ENCODE assay signal across 27 mouse cellular contexts in the genomic region with DNA sequence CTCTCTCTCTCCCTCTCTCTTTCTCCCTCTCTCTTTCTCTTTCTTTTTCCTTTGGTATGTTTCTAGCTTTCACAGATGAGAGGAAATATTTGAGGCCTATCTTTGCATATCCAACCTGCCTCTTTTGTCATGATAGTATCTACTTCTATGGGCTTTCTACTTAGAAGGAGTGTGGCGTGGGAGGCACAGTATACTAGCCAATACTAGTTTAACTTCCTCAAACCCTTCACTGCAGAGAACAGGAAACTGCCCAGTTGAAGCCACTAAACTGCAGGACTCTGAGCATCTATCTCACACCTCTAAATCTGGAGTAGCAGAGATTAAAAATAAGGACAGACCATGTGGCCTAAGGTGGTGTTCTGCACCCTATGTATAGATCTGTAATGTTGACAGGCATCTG. TPM values are rescaled to one million over a fixed set of nuclear protein-coding genes. Genes with fewer than 3 reads are reported as not detected.
DNase-seq lines count a peak whose midpoint lies in the region; TF ChIP-seq lines count a peak whose summit lies in the region.
"Had no signal": no experiment of that assay in that cellular context is flagged by ENCODE, and none has a peak within 500 bp of the region (broad histone marks: within the 10 kb centered on the region; RNA-seq: fewer than 3 reads in every experiment).

No protein-coding gene starts in this region.

- H3K4me2 ChIP-seq in CH12.LX (ENCODE audit: insufficient read depth, low read depth, poor library complexity, severe bottlenecking) = peak overlapping the region; percentile 90
- H3K4me2 ChIP-seq: embryonic facial prominence, embryonic 15.5 days; forebrain, embryonic 12.5 days; heart, embryonic 12.5 days; hindbrain, embryonic 13.5 days; liver, embryonic 15.5 days had no signal

- peaks cover 28 to 81% of the 10 kb centered on the region in 2 experiments for H3K4me1 ChIP-seq in CH12.LX (ENCODE audit: control insufficient read depth in 1 of 2, insufficient read depth in 2 of 2)
- H3K4me1 ChIP-seq in embryonic facial prominence, embryonic 10.5 days = 0 out of 2 replicates have a peak, but pooled peaks cover 4% of the 10 kb centered on the region
- H3K4me1 ChIP-seq: embryonic facial prominence, embryonic 15.5 days; forebrain, embryonic 12.5 days; heart, embryonic 12.5 days; hindbrain, embryonic 13.5 days; liver, embryonic 15.5 days; midbrain, embryonic 10.5 days had no signal

- H3K9ac ChIP-seq in CH12.LX (ENCODE audit: insufficient read depth, low read depth) = peak overlapping the region; percentile 56
- H3K9ac ChIP-seq: embryonic facial prominence, embryonic 15.5 days; forebrain, embryonic 12.5 days; heart, embryonic 12.5 days; hindbrain, embryonic 13.5 days; liver, embryonic 15.5 days had no signal

- no peak for TF ChIP-seq POLR2A in CH12.LX (IDR thresholded peaks at IDR 0.05; ENCODE audit: low read depth, low read length)

- in situ Hi-C loops in CH12.LX (cut with MboI; ENCODE audit: low pct_ligation_motif_present, low pct_unique_long_range_greater_than_20kb, low sequenced_read_pairs) = loop anchor here (10.0 kb wide), 1 partner anchor 46 kb away; no protein-coding TSS in a partner anchor

- no peaks in the 10 kb centered on the region for H3K27me3 ChIP-seq in CH12.LX (replicated peaks)
- no peaks in the 10 kb centered on the region for H3K27me3 ChIP-seq in embryonic facial prominence, embryonic 10.5 days (replicated peaks; ENCODE audit: low read depth, poor library complexity, severe bottlenecking)
- H3K27me3 ChIP-seq: embryonic facial prominence, embryonic 15.5 days; forebrain, embryonic 12.5 days; heart, embryonic 12.5 days; hindbrain, embryonic 13.5 days; liver, embryonic 15.5 days had no signal

- TF ChIP-seq RAD21 in CH12.LX (IDR thresholded peaks at IDR 0.05; ENCODE audit: low read depth, low read length) = no peak

- H3K27ac ChIP-seq in CH12.LX (ENCODE audit: insufficient read depth, low read depth) (peak overlapping the region; percentile 99), macrophage (peak overlapping the region; percentile 4)
- H3K27ac ChIP-seq in embryonic facial prominence, embryonic 10.5 days (replicated peaks) = no peak overlapping the region
- H3K27ac ChIP-seq: embryonic facial prominence, embryonic 15.5 days; forebrain, embryonic 12.5 days; heart, adult 2 months; hindbrain, embryonic 13.5 days; liver, embryonic 15.5 days; midbrain, embryonic 10.5 days; stomach, postnatal 0 days had no signal

- WGBS in macrophage (ENCODE audit: missing documents) = 13% methylated on average over 1 of the region's 1 CpGs
- WGBS in embryonic facial prominence, embryonic 10.5 days = 83% methylated on average over 1 of the region's 1 CpGs

- H3K79me2 ChIP-seq in CH12.LX (replicated peaks; ENCODE audit: control insufficient read depth, extremely low read depth, insufficient read depth, poor library complexity, severe bottlenecking) = no peaks in the 10 kb centered on the region
- H3K79me2 ChIP-seq in macrophage (ENCODE audit: inconsistent target) = no peaks in the 10 kb centered on the region

- no peaks in the 10 kb centered on the region for H3K9me3 ChIP-seq in CH12.LX (replicated peaks; ENCODE audit: low read length)
- 0 out of 2 replicates have a peak, but pooled peaks cover 2% of the 10 kb centered on the region for H3K9me3 ChIP-seq in embryonic facial prominence, embryonic 10.5 days
- H3K9me3 ChIP-seq: embryonic facial prominence, embryonic 15.5 days; forebrain, embryonic 12.5 days; heart, embryonic 12.5 days; hindbrain, embryonic 13.5 days; liver, embryonic 15.5 days; midbrain, embryonic 10.5 days had no signal

- H3K36me3 ChIP-seq in CH12.LX (replicated peaks in 1 of 2; ENCODE audit: control insufficient read depth in 1 of 2, insufficient read depth in 1 of 2, low read length in 1 of 2) (peaks cover 0 to 3% of the 10 kb centered on the region in 2 experiments), macrophage (ENCODE audit: inconsistent target) (no peaks in the 10 kb centered on the region)
- no peaks in the 10 kb centered on the region for H3K36me3 ChIP-seq in embryonic facial prominence, embryonic 10.5 days (replicated peaks)
- H3K36me3 ChIP-seq: embryonic facial prominence, embryonic 15.5 days; forebrain, embryonic 12.5 days; heart, embryonic 12.5 days; hindbrain, embryonic 13.5 days; liver, embryonic 15.5 days; midbrain, embryonic 10.5 days had no signal

- H3K4me3 ChIP-seq in CH12.LX (replicated peaks in 1 of 3; ENCODE audit: low read depth in 2 of 3, low read length in 2 of 3, poor library complexity in 1 of 3) = no peak overlapping the region
- H3K4me3 ChIP-seq in macrophage (ENCODE audit: inconsistent target) = no peak overlapping the region
- no peak overlapping the region for H3K4me3 ChIP-seq in embryonic facial prominence, embryonic 10.5 days
- H3K4me3 ChIP-seq: embryonic facial prominence, embryonic 15.5 days; forebrain, embryonic 12.5 days; heart, adult 2 months; heart, embryonic 12.5 days; hindbrain, embryonic 13.5 days; liver, embryonic 15.5 days; midbrain, embryonic 10.5 days had no signal

- TF ChIP-seq EP300 in CH12.LX (IDR thresholded peaks at IDR 0.05; ENCODE audit: low read length) = no peak

- DNase-seq in lung, postnatal 36 days = peak; percentile 29
- DNase-seq in lung, adult 18-20 months = no peak
- no peak for DNase-seq in CH12.LX (ENCODE audit: extremely low read depth)
- no peak for DNase-seq in kidney, postnatal 14 days
- DNase-seq in cerebellum, adult 8-10 months = no peak
- no peak for DNase-seq in embryonic facial prominence, embryonic 10.5 days (ENCODE audit: low spot score)
- DNase-seq: adrenal gland, postnatal 10 days; cerebellum, adult 11 months; cerebellum, adult 9-11 months; gastrocnemius, postnatal 25 days; heart, adult 2 months; heart, postnatal 4 days; kidney, adult 8-10 months; kidney, postnatal 10 days; layer of hippocampus, adult 9-11 months; lung, postnatal 4 days; right cerebral cortex, postnatal 4 days; thymus, adult 18-20 months; thymus, postnatal 25 days had no signal

- TF ChIP-seq CTCF in CH12.LX (conservative IDR thresholded peaks at IDR 0.05 in 1 of 2, IDR thresholded peaks at IDR 0.05 in 1 of 2; ENCODE audit: low read depth in 2 of 2, low read length in 2 of 2) = no peak

- dilution Hi-C loops in CH12.LX (cut with MboI; ENCODE audit: extremely low pct_ligation_motif_present, extremely low pct_unique_long_range_greater_than_20kb, low sequenced_read_pairs) = no loop called here

TF ChIP-seq in CH12.LX, 34 proteins besides CTCF, POLR2A, EP300 and RAD21:
- TF ChIP-seq JUN (IDR thresholded peaks at IDR 0.05; ENCODE audit: insufficient read depth, low read depth, low read length) (no peak), CHD1 (IDR thresholded peaks at IDR 0.05; ENCODE audit: low read depth, low read length) (0 out of 2 replicates have a peak, but pooled peaks have one; percentile 58), MAX (IDR thresholded peaks at IDR 0.05; ENCODE audit: low read length) (0 out of 2 replicates have a peak, but pooled peaks have one; percentile 20), HCFC1 (IDR thresholded peaks at IDR 0.05; ENCODE audit: low read depth, low read length) (0 out of 2 replicates have a peak, but pooled peaks have one; percentile 28), MYC (IDR thresholded peaks at IDR 0.05; ENCODE audit: low read depth, low read length) (peak; percentile 44; the same call in 1 of the 2 replicates)

RNA-seq across cellular contexts. Expression of gene Wdfy4, which starts 5.3 kb away (rescaled TPM):
- total RNA-seq in CH12.LX (2012; rRNA removed) (140 and 146 TPM in 2 replicates), CH12.LX (2014; rRNA removed) (54.0 and 56.0 TPM in 2 replicates)
- polyA plus RNA-seq in CH12.LX (2012; ENCODE audit: insufficient read length, low read depth) (102 and 115 TPM in 2 replicates), macrophage (2018) (58.1 to 98.0 TPM (median 81.9 TPM) in 3 replicates)
- 100 to 1,000 TPM; 165 to 674 (median 443) TPM for total RNA-seq in macrophage (2018; cell fraction: chromatin; rRNA removed)
- total RNA-seq in macrophage (2018; cell fraction: cytosol; rRNA removed) = 100 to 1,000 TPM in 13 of 26 experiments, 10 to 100 TPM in 13; 60.1 to 136 (median 97.9) TPM
- total RNA-seq in macrophage (2018; cell fraction: nucleus; rRNA removed) = 100 to 1,000 TPM in 25 of 26 experiments, 10 to 100 TPM in 1; 95.7 to 366 (median 196) TPM
- polyA plus RNA-seq in embryonic facial prominence, embryonic 10.5 days (2016; fragmentation: Nextera tagmentation; extraction: Ambion mirVana) = 0.08 and 0.17 TPM in 2 replicates

RNA-seq across cellular contexts. Expression of gene Arhgap22, which starts 23.2 kb away (rescaled TPM):
- total RNA-seq in CH12.LX (2012; rRNA removed) (0.17 and 0.42 TPM in 2 replicates), CH12.LX (2014; rRNA removed) (0.12 and 0.39 TPM in 2 replicates)
- polyA plus RNA-seq in CH12.LX (2012; ENCODE audit: insufficient read length, low read depth) (0.29 TPM in 1 of 2 replicates, not detected in the other), macrophage (2018) (16.5 to 44.1 TPM (median 21.1 TPM) in 3 replicates)
- 100 to 1,000 TPM in 21 of 26 experiments, 10 to 100 TPM in 5; 39.9 to 474 (median 134) TPM for total RNA-seq in macrophage (2018; cell fraction: chromatin; rRNA removed)
- total RNA-seq in macrophage (2018; cell fraction: cytosol; rRNA removed) = 10 to 100 TPM; 12.0 to 97.5 (median 24.2) TPM
- 100 to 1,000 TPM in 13 of 26 experiments, 10 to 100 TPM in 13; 40.8 to 312 (median 99.3) TPM for total RNA-seq in macrophage (2018; cell fraction: nucleus; rRNA removed)
- 3.8 and 4.9 TPM in 2 replicates for polyA plus RNA-seq in embryonic facial prominence, embryonic 10.5 days (2016; fragmentation: Nextera tagmentation; extraction: Ambion mirVana)

Comparison
In these comparisons a context has a peak if more than half of its experiments do, and no peak if none do; other contexts are left out.
1. RNA of gene Wdfy4, which starts 5.3 kb away (polyA plus RNA-seq): 102 to 115 TPM in CH12.LX and 58.1 to 98.0 TPM in macrophage; 0.08 to 0.17 TPM in embryonic facial prominence, embryonic 10.5 days; every median in the first group is over 10 times any median in the second.